Comparison of ENCODE assay signal across 27 mouse cellular contexts in the genomic region with DNA sequence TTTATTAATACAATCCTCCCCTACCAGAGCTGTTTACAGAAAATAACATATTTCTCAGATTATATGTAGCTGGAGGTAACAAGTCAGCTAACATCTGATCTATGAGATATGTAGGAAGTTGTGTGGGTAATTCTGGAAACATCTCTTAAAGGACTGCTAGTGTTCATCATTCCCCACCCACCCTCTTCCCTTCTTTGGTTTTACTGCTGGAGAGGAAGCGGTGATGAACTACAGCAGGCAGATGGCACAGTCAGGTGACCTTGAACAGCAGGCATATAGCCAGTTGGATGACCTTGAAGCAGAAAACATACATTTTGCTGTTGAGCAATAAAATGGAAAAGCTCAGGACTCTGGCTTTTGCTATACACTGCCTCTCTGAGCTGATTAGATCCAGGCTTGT.
DNase-seq lines count a peak whose midpoint lies in the region; ATAC-seq lines count a peak whose summit lies in the region.
"Had no signal": no experiment of that assay in that cellular context is flagged by ENCODE, and none has a peak within 500 bp of the region (broad histone marks: within the 10 kb centered on the region; RNA-seq: fewer than 3 reads in every experiment).

No protein-coding gene starts in this region.

- H3K9ac ChIP-seq in forebrain, embryonic 11.5 days (ENCODE audit: low read length): no peak overlapping the region
- H3K9ac ChIP-seq: embryonic facial prominence, embryonic 12.5 days; forebrain, embryonic 12.5 days; heart, embryonic 13.5 days; hindbrain, embryonic 13.5 days; limb, embryonic 12.5 days; liver, postnatal 0 days had no signal

- no peaks in the 10 kb centered on the region for H3K4me1 ChIP-seq in forebrain, embryonic 11.5 days (replicated peaks; ENCODE audit: control insufficient read depth, insufficient read depth, low read length)
- H3K4me1 ChIP-seq: embryonic facial prominence, embryonic 12.5 days; forebrain, embryonic 12.5 days; heart, embryonic 13.5 days; hindbrain, embryonic 13.5 days; limb, embryonic 12.5 days had no signal

- DNase-seq in frontal cortex, postnatal 25 days (ENCODE audit: low spot score in 2 of 2): no peak
- peak; percentile 5 to 42 for DNase-seq in layer of hippocampus, adult 18-20 months (ENCODE audit: low spot score in 2 of 2)
- DNase-seq in layer of hippocampus, postnatal 14 days (ENCODE audit: low spot score in 2 of 2): no peak
- peak; percentile 22 for DNase-seq in right cerebral cortex, adult 18-20 months
- DNase-seq in right cerebral cortex, postnatal 14 days: no peak
- peak; percentile 27 for DNase-seq in telencephalon, adult 2 months (ENCODE audit: low read depth, low spot score)
- no peak for DNase-seq in forebrain, embryonic 11.5 days (ENCODE audit: low spot score)
- DNase-seq: adrenal gland, postnatal 36 days; cerebellum, adult 11-12 months; gastrocnemius, postnatal 36 days; heart, adult 2 months; heart, postnatal 14 days; kidney, adult 2 months; liver, postnatal 0 days; thymus, postnatal 14 days had no signal

- ATAC-seq in frontal cortex, adult (ENCODE audit: low TSS enrichment): peak; percentile 88
- no peak for ATAC-seq in forebrain, embryonic 11.5 days (replicated peaks; ENCODE audit: low FRiP score)
- ATAC-seq: CD4-positive, CD25-positive, alpha-beta regulatory T cell, adult 4 months; liver, postnatal 0 days; lung, postnatal 0 days; midbrain, embryonic 16.5 days had no signal

- no peak overlapping the region for H3K27ac ChIP-seq in forebrain, embryonic 11.5 days (ENCODE audit: low read depth, low read length)
- H3K27ac ChIP-seq: embryonic facial prominence, embryonic 12.5 days; forebrain, embryonic 12.5 days; heart, adult 2 months; heart, embryonic 13.5 days; hindbrain, embryonic 13.5 days; kidney, postnatal 0 days; limb, embryonic 12.5 days; macrophage had no signal

- no peaks in the 10 kb centered on the region for H3K9me3 ChIP-seq in forebrain, embryonic 11.5 days (ENCODE audit: control insufficient read depth, low read length)
- H3K9me3 ChIP-seq: embryonic facial prominence, embryonic 12.5 days; forebrain, embryonic 12.5 days; heart, embryonic 13.5 days; hindbrain, embryonic 13.5 days; limb, embryonic 12.5 days had no signal

- no peaks in the 10 kb centered on the region for H3K36me3 ChIP-seq in forebrain, embryonic 11.5 days (ENCODE audit: control insufficient read depth, insufficient read depth, low read length)
- H3K36me3 ChIP-seq: embryonic facial prominence, embryonic 12.5 days; forebrain, embryonic 12.5 days; heart, embryonic 13.5 days; hindbrain, embryonic 13.5 days; limb, embryonic 12.5 days had no signal

- no peak overlapping the region for H3K4me2 ChIP-seq in forebrain, embryonic 11.5 days (ENCODE audit: low read depth, low read length, severe bottlenecking)
- H3K4me2 ChIP-seq: embryonic facial prominence, embryonic 12.5 days; forebrain, embryonic 12.5 days; heart, embryonic 13.5 days; hindbrain, embryonic 13.5 days; limb, embryonic 12.5 days; liver, embryonic 11.5 days had no signal

- H3K4me3 ChIP-seq in forebrain, embryonic 11.5 days (ENCODE audit: low read depth, low read length): no peak overlapping the region
- H3K4me3 ChIP-seq: embryonic facial prominence, embryonic 12.5 days; forebrain, embryonic 12.5 days; heart, adult 2 months; heart, embryonic 13.5 days; hindbrain, embryonic 13.5 days; limb, embryonic 12.5 days had no signal

- WGBS in forebrain, embryonic 11.5 days: 75% methylated on average over 1 of the region's 1 CpGs

- no peaks in the 10 kb centered on the region for H3K27me3 ChIP-seq in forebrain, embryonic 11.5 days (ENCODE audit: control insufficient read depth, insufficient read depth, low read length)
- H3K27me3 ChIP-seq: embryonic facial prominence, embryonic 12.5 days; forebrain, embryonic 12.5 days; heart, embryonic 13.5 days; hindbrain, embryonic 13.5 days; limb, embryonic 12.5 days had no signal

Comparison
In these comparisons a context has a peak if more than half of its experiments do, and no peak if none do; other contexts are left out.
1. DNase-seq: peak in layer of hippocampus, adult 18-20 months (2 of 2), right cerebral cortex, adult 18-20 months (single experiment) and telencephalon, adult 2 months (single experiment); none in frontal cortex, postnatal 25 days (0 of 2), layer of hippocampus, postnatal 14 days (0 of 2), right cerebral cortex, postnatal 14 days (single experiment) and forebrain, embryonic 11.5 days (single experiment).